Comparison of ENCODE assay signal across 19 mouse cellular contexts in genomic region chr19:29878896-29879504, GRCm38 (mm10). TPM values are rescaled to one million over a fixed set of nuclear protein-coding genes. Genes with fewer than 3 reads are reported as not detected.
DNase-seq lines count a peak whose midpoint lies in the region; ATAC-seq and TF ChIP-seq lines count a peak whose summit lies in the region.
"Had no signal": no experiment of that assay in that cellular context is flagged by ENCODE, and none has a peak within 500 bp of the region (broad histone marks: within the 10 kb centered on the region; RNA-seq: fewer than 3 reads in every experiment).

No protein-coding gene starts in this region.

- H3K36me3 ChIP-seq in liver, embryonic 15.5 days (replicated peaks), result no peaks in the 10 kb centered on the region
- no peaks in the 10 kb centered on the region for H3K36me3 ChIP-seq in intestine, postnatal 0 days (ENCODE audit: control insufficient read depth, insufficient read depth)
- H3K36me3 ChIP-seq in kidney, embryonic 16.5 days (ENCODE audit: insufficient read depth, low read length), result no peaks in the 10 kb centered on the region
- H3K36me3 ChIP-seq: embryonic facial prominence, embryonic 10.5 days; forebrain, embryonic 12.5 days; heart, embryonic 13.5 days; hindbrain, embryonic 13.5 days; limb, embryonic 15.5 days; midbrain, embryonic 10.5 days had no signal

- no peak for TF ChIP-seq CTCF in intestine, postnatal 0 days (IDR thresholded peaks at IDR 0.05; ENCODE audit: low read depth)

- H3K4me1 ChIP-seq in liver, embryonic 15.5 days (replicated peaks), result no peaks in the 10 kb centered on the region
- H3K4me1 ChIP-seq in intestine, postnatal 0 days (replicated peaks; ENCODE audit: control insufficient read depth, insufficient read depth, low read length), result no peaks in the 10 kb centered on the region
- H3K4me1 ChIP-seq in kidney, embryonic 16.5 days (ENCODE audit: insufficient read depth, low read length), result peaks cover 28% of the 10 kb centered on the region
- H3K4me1 ChIP-seq: forebrain, embryonic 12.5 days; heart, embryonic 13.5 days; hindbrain, embryonic 13.5 days; limb, embryonic 15.5 days; midbrain, embryonic 10.5 days had no signal

- no peak for DNase-seq in liver
- DNase-seq in lung, postnatal 36 days, result peak; percentile 53
- DNase-seq in thymus, postnatal 36 days, result no peak
- DNase-seq in Muller cell, postnatal 12 days (ENCODE audit: inconsistent ontology term), result no peak
- DNase-seq: adrenal gland, adult 8-10 months; cerebellum, adult 9-10 months; right cerebral cortex, postnatal 25 days; thymus, postnatal 4 days had no signal

- no peaks in the 10 kb centered on the region for H3K27me3 ChIP-seq in liver, embryonic 15.5 days
- no peaks in the 10 kb centered on the region for H3K27me3 ChIP-seq in intestine, postnatal 0 days (replicated peaks; ENCODE audit: control insufficient read depth, insufficient read depth, low read length)
- no peaks in the 10 kb centered on the region for H3K27me3 ChIP-seq in kidney, embryonic 16.5 days (ENCODE audit: insufficient read depth, low read length)
- H3K27me3 ChIP-seq: forebrain, embryonic 12.5 days; heart, embryonic 13.5 days; hindbrain, embryonic 13.5 days; limb, embryonic 15.5 days; Patski had no signal

- H3K9me3 ChIP-seq in liver, embryonic 15.5 days (replicated peaks), result no peaks in the 10 kb centered on the region
- no peaks in the 10 kb centered on the region for H3K9me3 ChIP-seq in intestine, postnatal 0 days (ENCODE audit: control insufficient read depth)
- no peaks in the 10 kb centered on the region for H3K9me3 ChIP-seq in kidney, embryonic 16.5 days (ENCODE audit: low read length)
- H3K9me3 ChIP-seq: embryonic facial prominence, embryonic 10.5 days; forebrain, embryonic 12.5 days; heart, embryonic 13.5 days; hindbrain, embryonic 13.5 days; limb, embryonic 15.5 days; midbrain, embryonic 10.5 days had no signal

- peak; percentile 42; the same call in 1 of the 2 replicates for ATAC-seq in liver, embryonic 15.5 days (ENCODE audit: insufficient read depth)
- peak; percentile 28; the same call in 1 of the 2 replicates for ATAC-seq in intestine, postnatal 0 days
- ATAC-seq in kidney, embryonic 16.5 days (ENCODE audit: low FRiP score, low TSS enrichment), result no peak; the same call in 1 of the 2 replicates
- ATAC-seq: Patski had no signal

- 53% methylated on average over 8 of the region's 8 CpGs for WGBS in liver, embryonic 15.5 days (ENCODE audit: insufficient replicate concordance)
- WGBS in intestine, postnatal 0 days, result 50% methylated on average over 8 of the region's 8 CpGs
- WGBS in kidney, embryonic 16.5 days, result 52% methylated on average over 8 of the region's 8 CpGs

- H3K4me3 ChIP-seq in liver, embryonic 15.5 days (replicated peaks), result no peak overlapping the region
- H3K4me3 ChIP-seq in intestine, postnatal 0 days (ENCODE audit: low read depth, low read length), result no peak overlapping the region
- H3K4me3 ChIP-seq in kidney, embryonic 16.5 days (ENCODE audit: low read length), result no peak overlapping the region
- H3K4me3 ChIP-seq: embryonic facial prominence, embryonic 10.5 days; forebrain, embryonic 12.5 days; heart, embryonic 13.5 days; hindbrain, embryonic 13.5 days; limb, embryonic 15.5 days; midbrain, embryonic 10.5 days had no signal

- H3K27ac ChIP-seq in liver, embryonic 15.5 days (replicated peaks), result no peak overlapping the region
- no peak overlapping the region for H3K27ac ChIP-seq in intestine, postnatal 0 days (ENCODE audit: low read depth, low read length)
- H3K27ac ChIP-seq in kidney, embryonic 16.5 days (ENCODE audit: low read length), result peak overlapping the region; percentile 81; the same call in 1 of the 2 replicates
- H3K27ac ChIP-seq: embryonic facial prominence, embryonic 10.5 days; forebrain, embryonic 12.5 days; heart, embryonic 13.5 days; hindbrain, embryonic 13.5 days; limb, embryonic 15.5 days; macrophage; midbrain, embryonic 10.5 days had no signal

- no peak overlapping the region for H3K4me2 ChIP-seq in liver, embryonic 15.5 days
- no peak overlapping the region for H3K4me2 ChIP-seq in intestine, postnatal 0 days (replicated peaks; ENCODE audit: low read depth)
- H3K4me2 ChIP-seq in kidney, embryonic 16.5 days (replicated peaks; ENCODE audit: low read depth, low read length), result no peak overlapping the region
- H3K4me2 ChIP-seq: forebrain, embryonic 12.5 days; heart, embryonic 13.5 days; hindbrain, embryonic 13.5 days; limb, embryonic 15.5 days had no signal

- no peak overlapping the region for H3K9ac ChIP-seq in liver, embryonic 15.5 days
- no peak overlapping the region for H3K9ac ChIP-seq in intestine, postnatal 0 days (ENCODE audit: low read depth, low read length)
- no peak overlapping the region for H3K9ac ChIP-seq in kidney, embryonic 16.5 days (replicated peaks; ENCODE audit: low read length)
- H3K9ac ChIP-seq: forebrain, embryonic 12.5 days; heart, embryonic 13.5 days; hindbrain, embryonic 13.5 days; limb, embryonic 15.5 days had no signal

RNA-seq across cellular contexts. Expression of gene Il33, which starts 45.9 kb away (rescaled TPM):
- polyA plus RNA-seq in liver, embryonic 15.5 days (2015; fragmentation: Nextera tagmentation; extraction: Ambion mirVana), result 1.2 TPM in 2 replicates
- 15.4 and 16.4 TPM in 2 replicates for polyA plus RNA-seq in intestine, postnatal 0 days (2015; fragmentation: Nextera tagmentation; extraction: Ambion mirVana)
- 48.1 and 48.3 TPM in 2 replicates for polyA plus RNA-seq in kidney, embryonic 16.5 days (2015; fragmentation: Nextera tagmentation; extraction: Ambion mirVana)
- polyA plus RNA-seq: macrophage had no signal
